Comparison of ENCODE assay signal across 8 mouse cellular contexts in genomic region chr8:103913927-103914640, GRCm38 (mm10).
A peak's percentile ranks its signal among the peaks of the same experiment; 100 is the strongest.
DNase-seq lines count a peak whose midpoint lies in the region; ATAC-seq lines count a peak whose summit lies in the region.

No protein-coding gene starts in this region.

- intact Hi-C loops in heart, postnatal 10 days (cut with DNase I), result loop anchor here (5.0 to 10.0 kb wide), 2 partner anchors 57 to 1129 kb away; partner anchors contain the start of gene Cdh11
- intact Hi-C loops in gastrocnemius, postnatal 36 days (cut with DNase I), result no loop called here

- H3K9me3 ChIP-seq in kidney, embryonic 14.5 days (ENCODE audit: control insufficient read depth, low read length), result no peaks in the 10 kb centered on the region
- no peaks in the 10 kb centered on the region for H3K9me3 ChIP-seq in midbrain, embryonic 14.5 days (ENCODE audit: control insufficient read depth, low read length)

- no peak overlapping the region for H3K4me2 ChIP-seq in kidney, embryonic 14.5 days (replicated peaks; ENCODE audit: low read depth, low read length)
- no peak overlapping the region for H3K4me2 ChIP-seq in midbrain, embryonic 14.5 days (ENCODE audit: low read length)

- no peak overlapping the region for H3K4me3 ChIP-seq in kidney, embryonic 14.5 days (ENCODE audit: low read length)
- H3K4me3 ChIP-seq in midbrain, embryonic 14.5 days (replicated peaks; ENCODE audit: low read depth, low read length), result no peak overlapping the region

- H3K36me3 ChIP-seq in kidney, embryonic 14.5 days (ENCODE audit: control insufficient read depth, insufficient read depth, low read length), result no peaks in the 10 kb centered on the region
- H3K36me3 ChIP-seq in midbrain, embryonic 14.5 days (ENCODE audit: control insufficient read depth, insufficient read depth, low read length), result no peaks in the 10 kb centered on the region

- WGBS in kidney, embryonic 14.5 days, result 44% methylated on average over 6 of the region's 6 CpGs
- 56% methylated on average over 6 of the region's 6 CpGs for WGBS in midbrain, embryonic 14.5 days

- H3K27me3 ChIP-seq in kidney, embryonic 14.5 days (ENCODE audit: control insufficient read depth, insufficient read depth, low read length), result no peaks in the 10 kb centered on the region
- no peaks in the 10 kb centered on the region for H3K27me3 ChIP-seq in midbrain, embryonic 14.5 days (ENCODE audit: control insufficient read depth, insufficient read depth, low read length)

- DNase-seq in kidney, adult 8-10 months, result no peak
- DNase-seq in embryo, embryonic 10 days (ENCODE audit: low spot score), result peak; percentile 71
- peak; percentile 45 to 60 for DNase-seq in heart, postnatal 10 days
- DNase-seq in left cerebral cortex, adult 18-20 months (ENCODE audit: low spot score in 2 of 2), result peak; percentile 34 to 47
- DNase-seq in midbrain, embryonic 14.5 days, result peak; percentile 68
- DNase-seq in gastrocnemius, postnatal 36 days, result no peak

- no peaks in the 10 kb centered on the region for H3K4me1 ChIP-seq in kidney, embryonic 14.5 days (ENCODE audit: control insufficient read depth, insufficient read depth, low read length)
- H3K4me1 ChIP-seq in midbrain, embryonic 14.5 days (ENCODE audit: control insufficient read depth, insufficient read depth, low read length), result no peaks in the 10 kb centered on the region; the same call in 1 of the 2 replicates

- no peak overlapping the region for H3K9ac ChIP-seq in kidney, embryonic 14.5 days (ENCODE audit: low read depth, low read length)
- no peak overlapping the region for H3K9ac ChIP-seq in midbrain, embryonic 14.5 days (replicated peaks; ENCODE audit: low read length)

- H3K27ac ChIP-seq in kidney, embryonic 14.5 days (ENCODE audit: low read depth, low read length), result 0 out of 2 replicates have a peak overlapping the region, but pooled peaks have one; percentile 21
- no peak overlapping the region for H3K27ac ChIP-seq in midbrain, embryonic 14.5 days (replicated peaks; ENCODE audit: low read depth, low read length)

- peak; percentile 81 for ATAC-seq in kidney, embryonic 14.5 days (ENCODE audit: low FRiP score, low TSS enrichment)
- ATAC-seq in midbrain, embryonic 14.5 days (ENCODE audit: low FRiP score, low TSS enrichment), result no peak
- ATAC-seq in granulocyte monocyte progenitor cell, adult 5-6 weeks (replicated peaks; ENCODE audit: poor library complexity, severe bottlenecking), result no peak

Comparison
In these comparisons a context has a peak if more than half of its experiments do, and no peak if none do; other contexts are left out.
1. DNase-seq: peak in embryo, embryonic 10 days (single experiment), heart, postnatal 10 days (2 of 2), left cerebral cortex, adult 18-20 months (2 of 2) and midbrain, embryonic 14.5 days (single experiment); none in kidney, adult 8-10 months (0 of 2) and gastrocnemius, postnatal 36 days (0 of 2).